Mouse (Mus musculus) neural tube, embryonic 15.5 days (tissue): Measurements from ENCODE around the gene Dapk2. TPM values are rescaled to one million over a fixed set of nuclear protein-coding genes. Genes with fewer than 3 reads are reported as not detected.
"Not testable (repeated sequence)": the region's sequence is repeated elsewhere in the genome, so short reads cannot be mapped to it uniquely, and the experiment has no call there.

ENCODE experiments used
- ATAC-seq: fragments of 200-750 bp; cut with Nextera tagmentation; 2 replicates; pipeline ENCODE4 v1.8.0; 2017; ENCODE audit warnings: mild to moderate bottlenecking, moderate TSS enrichment, moderate library complexity; ENCODE audit not compliant: low FRiP score
- H3K27ac ChIP-seq: fragments of 300-500 bp; sonication (generic); replicated peaks from 2 replicates; pipeline ENCODE4 v1.5.1; 2015; ENCODE audit warnings: mild to moderate bottlenecking, inconsistent platforms
- H3K27me3 ChIP-seq: fragments of 300-500 bp; sonication (generic); replicated peaks from 2 replicates; pipeline ENCODE4 v1.6.1; 2015; ENCODE audit warnings: inconsistent platforms
- H3K36me3 ChIP-seq: fragments of 300-500 bp; sonication (generic); 2 replicates; pipeline ENCODE4 v1.6.1; 2015; ENCODE audit warnings: inconsistent platforms
- H3K4me1 ChIP-seq: fragments of 300-500 bp; sonication (generic); 2 replicates; pipeline ENCODE4 v1.6.1; 2015; ENCODE audit warnings: inconsistent platforms
- H3K4me2 ChIP-seq: fragments of 300-500 bp; sonication (generic); 2 replicates; pipeline ENCODE4 v1.6.1; 2015; ENCODE audit warnings: inconsistent platforms, mild to moderate bottlenecking, moderate library complexity
- H3K4me3 ChIP-seq: fragments of 300-500 bp; sonication (generic); replicated peaks from 2 replicates; pipeline ENCODE4 v1.5.1; 2015; ENCODE audit warnings: mild to moderate bottlenecking, inconsistent platforms
- H3K9ac ChIP-seq: fragments of 300-500 bp; sonication (generic); replicated peaks from 2 replicates; pipeline ENCODE4 v1.6.1; 2015; ENCODE audit warnings: mild to moderate bottlenecking, inconsistent platforms
- H3K9me3 ChIP-seq: fragments of 300-500 bp; sonication (generic); replicated peaks from 2 replicates; pipeline ENCODE4 v1.6.1; 2016; ENCODE audit warnings: inconsistent platforms
- whole genome bisulfite sequencing: fragments of 180-500 bp; shearing (Covaris S2); methylation state at CpG from one replicate; pipeline ENCODE4 v1.1.7; 2015; ENCODE audit warnings: mixed read lengths; 5-methylcytosine and 5-hydroxymethylcytosine counted together
- polyA plus RNA-seq: library from polyadenylated mRNA; unstranded; fragments of >200 nt; fragmentation: Nextera tagmentation; extraction: Ambion mirVana; gene quantifications from 2 replicates; pipeline ENCODE4 v1.2.1, GENCODE M21; 2015

Gene Dapk2
- polyA plus RNA-seq, 1 experiment from 2014 or later = 0.69 TPM

GRCm38 (mm10) chr9:66283565-66284203, 125.7 kb downstream of the Dapk2 start:
- no peaks in the 10 kb centered on the region for H3K27me3 ChIP-seq
- H3K4me3 ChIP-seq = no peak overlapping the region
- 0 out of 2 replicates have a peak, but pooled peaks cover 3% of the 10 kb centered on the region for H3K4me1 ChIP-seq
- H3K9ac ChIP-seq = no peak overlapping the region
- H3K36me3 ChIP-seq = no peaks in the 10 kb centered on the region
- ATAC-seq = no peak
- WGBS = 18% methylated on average over 2 of the region's 2 CpGs
- no peak overlapping the region for H3K4me2 ChIP-seq
- H3K27ac ChIP-seq = no peak overlapping the region
- H3K9me3 ChIP-seq = no peaks in the 10 kb centered on the region

GRCm38 (mm10) chr9:66285241-66285640, 127.2 kb downstream of the Dapk2 start:
- H3K9me3 ChIP-seq, H3K27ac ChIP-seq, H3K9ac ChIP-seq, H3K4me2 ChIP-seq, ATAC-seq, H3K4me3 ChIP-seq, H3K36me3 ChIP-seq, H3K27me3 ChIP-seq, H3K4me1 ChIP-seq: not testable (repeated sequence)
- 100% methylated on average over 2 of the region's 2 CpGs for WGBS

DNA sequence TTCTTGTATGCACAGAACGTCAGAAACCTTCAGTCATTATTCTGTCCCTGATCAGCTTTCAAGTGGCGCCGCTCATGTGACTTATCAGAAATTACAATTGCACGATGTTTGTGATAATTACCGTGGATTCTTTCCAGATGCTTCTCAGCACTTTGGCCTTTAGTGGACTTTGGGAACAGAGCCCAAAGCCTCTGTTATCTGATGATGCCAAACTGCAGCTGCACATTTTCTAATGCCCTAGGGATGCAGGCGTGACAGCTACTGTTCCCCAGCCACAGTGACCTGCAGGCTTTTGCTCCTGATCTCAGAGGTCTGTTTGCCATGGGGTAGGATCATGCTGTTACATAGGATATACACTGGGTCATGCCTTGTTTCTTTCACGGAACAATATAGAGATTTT, 127.9 kb downstream of the Dapk2 start:
- Histone ChIP-seq H3K4me1 (0 out of 2 replicates have a peak, but pooled peaks cover 3% of the 10 kb centered on the region), H3K27me3 (no peaks in the 10 kb centered on the region), H3K27ac (no peak overlapping the region), H3K36me3 (no peaks in the 10 kb centered on the region), H3K4me2 (no peak overlapping the region), H3K9me3 (no peaks in the 10 kb centered on the region), H3K4me3 (no peak overlapping the region), H3K9ac (no peak overlapping the region)
- WGBS = 41% methylated on average over 7 of the region's 7 CpGs
- ATAC-seq = no peak

- no peaks in the 10 kb centered on the region for H3K36me3 ChIP-seq
- H3K4me1 ChIP-seq = peaks cover 7% of the 10 kb centered on the region; the same call in 1 of the 2 replicates
- no peak overlapping the region for H3K4me2 ChIP-seq
- H3K9me3 ChIP-seq = no peaks in the 10 kb centered on the region
- H3K27ac ChIP-seq = no peak overlapping the region
- no peak overlapping the region for H3K4me3 ChIP-seq
- ATAC-seq = no peak
- WGBS = 92% methylated on average over 2 of the region's 2 CpGs
- no peaks in the 10 kb centered on the region for H3K27me3 ChIP-seq
- no peak overlapping the region for H3K9ac ChIP-seq
Measured at GRCm38 (mm10) chr9:66290727-66291126, 132.7 kb downstream of the Dapk2 start.

DNA sequence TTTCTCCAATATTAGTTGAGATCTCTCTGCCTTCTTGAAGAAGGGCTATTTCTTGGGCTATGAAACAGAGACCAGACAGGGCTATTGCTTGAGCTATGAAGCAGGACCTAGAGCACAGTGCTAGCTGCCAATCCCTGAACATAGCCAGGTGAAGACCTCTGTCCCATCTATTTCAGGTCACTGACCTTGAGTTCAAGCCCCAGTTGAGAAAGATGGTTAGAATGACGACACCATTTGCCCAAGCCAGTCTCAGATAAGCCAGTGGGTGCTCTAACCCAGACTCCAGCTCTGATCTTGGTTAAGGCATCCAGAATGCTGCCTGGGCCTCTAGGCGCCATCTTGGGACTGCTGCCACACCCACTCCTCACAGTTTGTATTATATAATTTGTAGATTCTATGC, 135.3 kb downstream of the Dapk2 start:
- Histone ChIP-seq H3K27ac (no peak overlapping the region), H3K9me3 (no peaks in the 10 kb centered on the region), H3K27me3 (no peaks in the 10 kb centered on the region), H3K4me1 (peaks cover 5% of the 10 kb centered on the region; the same call in 1 of the 2 replicates), H3K9ac (no peak overlapping the region), H3K4me3 (no peak overlapping the region), H3K4me2 (no peak overlapping the region), H3K36me3 (no peaks in the 10 kb centered on the region)
- 95% methylated on average over 2 of the region's 2 CpGs for WGBS
- ATAC-seq = no peak

- Histone ChIP-seq H3K27ac (no peak overlapping the region), H3K4me1 (peaks cover 5% of the 10 kb centered on the region; the same call in 1 of the 2 replicates), H3K27me3 (no peaks in the 10 kb centered on the region), H3K4me3 (no peak overlapping the region), H3K4me2 (no peak overlapping the region), H3K36me3 (no peaks in the 10 kb centered on the region), H3K9me3 (no peaks in the 10 kb centered on the region), H3K9ac (no peak overlapping the region)
- 94% methylated on average over 1 of the region's 1 CpGs for WGBS
- no peak for ATAC-seq
Measured at GRCm38 (mm10) chr9:66294227-66294626, 136.2 kb downstream of the Dapk2 start.

DNA sequence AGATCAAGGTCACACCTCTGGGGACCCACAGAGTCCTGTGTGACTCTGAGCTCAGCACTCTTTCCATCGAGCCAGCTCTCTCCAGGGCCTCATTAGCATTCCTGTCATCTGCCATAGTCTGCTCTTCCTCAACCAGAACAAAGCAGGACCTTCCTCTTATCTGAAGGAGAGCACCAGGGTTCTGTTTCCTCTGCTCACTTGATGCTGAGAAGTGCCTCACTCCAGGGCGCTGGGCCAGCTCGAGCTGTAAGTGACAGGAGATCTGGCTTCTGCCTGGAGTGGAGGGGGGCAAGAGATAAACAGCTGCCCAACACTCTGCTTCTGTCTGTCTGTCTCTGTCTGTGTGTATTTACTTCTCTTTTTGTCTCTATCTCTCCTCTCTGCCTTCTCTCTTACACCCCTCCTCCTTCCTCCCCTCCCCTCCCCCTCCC, 137.0 kb downstream of the Dapk2 start:
- no peak for ATAC-seq
- peaks cover 5% of the 10 kb centered on the region; the same call in 1 of the 2 replicates for H3K4me1 ChIP-seq
- no peaks in the 10 kb centered on the region for H3K36me3 ChIP-seq
- H3K4me2 ChIP-seq = no peak overlapping the region
- no peaks in the 10 kb centered on the region for H3K27me3 ChIP-seq
- whole genome bisulfite sequencing = 4% methylated on average over 3 of the region's 3 CpGs
- no peaks in the 10 kb centered on the region for H3K9me3 ChIP-seq
- H3K4me3 ChIP-seq = no peak overlapping the region
- no peak overlapping the region for H3K27ac ChIP-seq
- no peak overlapping the region for H3K9ac ChIP-seq

DNA sequence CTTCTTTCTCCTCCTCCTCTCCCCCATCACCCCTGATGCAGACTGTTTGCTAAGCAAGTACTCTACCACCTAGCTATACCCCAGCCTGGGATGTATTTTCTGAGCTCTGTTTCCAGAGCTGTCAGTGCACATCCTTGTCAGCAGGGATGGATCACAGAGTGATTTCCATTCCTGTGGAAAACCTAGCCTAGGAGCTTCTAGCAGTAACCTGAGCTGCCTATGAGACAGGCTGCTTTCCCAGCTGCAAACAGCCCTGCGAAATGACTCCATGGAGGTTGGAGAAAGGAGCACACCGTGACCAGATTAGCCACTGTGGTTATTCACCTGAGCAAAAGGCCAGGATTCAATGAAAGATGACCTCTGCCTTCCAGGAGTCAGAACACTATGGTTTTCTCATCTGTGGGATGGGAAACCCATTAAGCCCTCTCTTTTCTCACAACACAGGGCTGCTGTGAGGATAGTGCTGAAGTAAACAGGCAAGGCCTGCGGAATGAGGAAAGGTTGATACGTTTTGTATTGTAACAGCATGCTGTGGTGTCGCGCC, 137.6 kb downstream of the Dapk2 start:
- 77% methylated on average over 6 of the region's 6 CpGs for WGBS
- Histone ChIP-seq H3K4me1 (peaks cover 5% of the 10 kb centered on the region; the same call in 1 of the 2 replicates), H3K9me3 (no peaks in the 10 kb centered on the region), H3K27me3 (no peaks in the 10 kb centered on the region), H3K27ac (no peak overlapping the region), H3K4me2 (no peak overlapping the region), H3K4me3 (no peak overlapping the region), H3K9ac (no peak overlapping the region), H3K36me3 (no peaks in the 10 kb centered on the region)
- ATAC-seq = no peak

- no peaks in the 10 kb centered on the region for H3K27me3 ChIP-seq
- H3K4me3 ChIP-seq = no peak overlapping the region
- no peak overlapping the region for H3K27ac ChIP-seq
- no peak overlapping the region for H3K4me2 ChIP-seq
- no peaks in the 10 kb centered on the region for H3K9me3 ChIP-seq
- H3K4me1 ChIP-seq = peaks cover 5% of the 10 kb centered on the region; the same call in 1 of the 2 replicates
- no peak for ATAC-seq
- no peak overlapping the region for H3K9ac ChIP-seq
- no peaks in the 10 kb centered on the region for H3K36me3 ChIP-seq
- WGBS = 94% methylated on average over 4 of the region's 4 CpGs
Measured at GRCm38 (mm10) chr9:66298783-66299182, 140.8 kb downstream of the Dapk2 start.

GRCm38 (mm10) chr9:66300448-66301027, 142.5 kb downstream of the Dapk2 start:
- Histone ChIP-seq H3K9me3 (no peaks in the 10 kb centered on the region), H3K4me3 (no peak overlapping the region), H3K27me3 (no peaks in the 10 kb centered on the region), H3K27ac (no peak overlapping the region), H3K36me3 (no peaks in the 10 kb centered on the region), H3K4me1 (peaks cover 14% of the 10 kb centered on the region), H3K9ac (no peak overlapping the region), H3K4me2 (no peak overlapping the region)
- no peak for ATAC-seq
- 97% methylated on average over 2 of the region's 2 CpGs for WGBS

DNA sequence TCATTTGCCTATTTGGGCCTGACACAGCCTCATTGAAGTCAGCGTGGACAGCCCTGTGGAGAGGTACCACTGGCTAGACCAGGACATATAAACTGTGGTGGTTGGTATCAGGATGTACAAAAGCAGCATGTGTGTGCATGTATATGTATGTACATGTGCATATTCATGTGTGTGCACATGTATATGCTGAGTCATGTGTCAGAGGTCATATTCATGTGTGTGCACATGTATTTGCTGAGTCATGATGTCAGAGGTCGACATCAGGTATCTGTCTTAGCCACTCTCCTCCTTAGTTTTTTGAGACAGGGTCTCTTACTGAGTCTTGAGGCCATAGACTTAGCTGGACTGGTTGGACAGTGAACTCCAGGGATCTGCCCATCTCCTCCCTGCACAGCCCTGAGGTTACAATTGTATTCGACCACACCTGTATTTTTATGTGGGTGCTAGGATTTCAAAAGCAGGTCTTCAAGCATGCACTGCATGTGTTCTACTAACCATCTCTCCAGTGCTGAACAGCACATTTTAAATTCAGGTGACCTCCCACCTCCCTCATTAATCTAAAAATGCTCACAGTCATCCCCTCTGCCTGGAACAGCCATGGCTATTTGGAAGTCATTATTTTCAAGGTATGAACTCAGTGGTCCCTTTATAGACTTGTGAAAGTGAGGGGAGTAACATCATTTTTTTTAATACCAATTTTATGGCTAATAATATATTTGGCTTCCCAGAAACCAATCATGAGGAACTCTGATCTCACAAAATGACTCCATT, 146.5 kb downstream of the Dapk2 start:
- H3K9ac ChIP-seq = no peak overlapping the region
- peak overlapping the region; percentile 58 for H3K4me2 ChIP-seq
- no peaks in the 10 kb centered on the region for H3K36me3 ChIP-seq
- H3K27ac ChIP-seq = peak overlapping the region; percentile 90
- WGBS = 84% methylated on average over 3 of the region's 3 CpGs
- peaks cover 26% of the 10 kb centered on the region for H3K4me1 ChIP-seq
- H3K9me3 ChIP-seq = no peaks in the 10 kb centered on the region
- H3K4me3 ChIP-seq = no peak overlapping the region
- ATAC-seq = peak; percentile 51
- no peaks in the 10 kb centered on the region for H3K27me3 ChIP-seq
